Mouse (Mus musculus) heart, postnatal 0 days (tissue): ENCODE results near the gene Ntm.

Experiments
- CTCF ChIP-seq: IDR thresholded peaks from 2 replicates; pipeline ENCODE4 v1.5.1; 2016; ENCODE audit warnings: antibody characterized with exemption, control low read depth, low read depth
- EP300 ChIP-seq: IDR thresholded peaks from 2 replicates; pipeline ENCODE4 v1.6.1; 2016; ENCODE audit warnings: antibody characterized with exemption, low read depth

DNA sequence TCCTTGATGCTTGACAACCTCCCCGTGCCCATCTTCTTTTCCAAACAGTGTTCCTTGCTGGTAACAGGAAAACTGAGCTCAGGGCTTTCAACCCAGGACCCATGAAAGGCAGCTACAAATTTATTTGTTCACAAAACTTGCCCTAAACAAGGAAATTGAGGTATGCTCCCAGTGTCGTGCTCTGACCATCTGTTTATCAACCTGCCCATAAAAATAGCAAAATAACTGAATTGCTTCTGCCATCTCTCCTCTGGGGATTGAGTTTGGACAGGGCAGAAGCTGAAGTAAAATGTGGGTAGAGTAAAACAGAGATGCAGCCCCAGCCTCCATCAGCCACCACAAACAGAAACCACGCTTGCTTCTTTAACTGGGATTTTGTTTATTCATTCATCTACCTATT, 594.6 kb downstream of the Ntm start:
- TF ChIP-seq CTCF = no peak
- TF ChIP-seq EP300 = no peak
